Mouse (Mus musculus) kidney, adult 2 months (tissue): ENCODE measurements around the gene Ttn.

Experiments used
- CTCF ChIP-seq: fragments of 200-500 bp; conservative IDR thresholded peaks from 2 replicates; pipeline ENCODE4 v1.5.1; 2011; ENCODE audit warnings: low read depth, mild to moderate bottlenecking, control low read depth, low read length, moderate library complexity, mixed read lengths; ENCODE audit not compliant: insufficient read depth, insufficient read length
- POLR2A ChIP-seq: fragments of 200-500 bp; IDR thresholded peaks from one replicate; pipeline ENCODE4 v1.6.1; 2011; ENCODE audit warnings: low read depth, low read length, control low read depth

DNA sequence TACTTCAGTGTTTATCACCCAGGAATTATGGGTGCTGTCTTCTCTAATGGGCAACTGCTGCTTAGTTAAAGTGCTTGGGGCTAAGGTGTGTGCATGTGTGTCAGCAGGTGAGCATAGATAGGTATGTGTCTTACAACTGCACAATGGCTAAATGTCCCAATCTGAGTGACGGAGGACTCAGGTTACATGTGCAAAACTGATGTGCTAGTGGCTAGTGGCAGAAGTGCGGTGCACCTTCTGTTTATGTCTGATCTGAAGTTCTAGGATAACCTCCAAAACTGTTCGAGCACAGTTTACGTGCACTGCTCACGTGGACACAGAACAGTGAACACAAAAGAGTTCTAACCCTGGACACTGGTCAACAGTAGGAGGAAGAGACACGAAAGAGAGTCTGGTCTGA lies 15.8 kb downstream of the Ttn start:
- TF ChIP-seq CTCF (no peak), POLR2A (no peak)
